Mouse (Mus musculus) lung, embryonic 15.5 days (tissue): ENCODE measurements at regions not wholly inside any gene's neighbourhood (a gene's known extent, or its start where the extent isn't known, plus 50 kb on each side); places are given as distances from the start of the nearest gene placed in this dataset.

Experiments
- ATAC-seq: fragments of 200-750 bp; cut with Nextera tagmentation; 2 replicates; pipeline ENCODE4 v1.8.0; 2017; ENCODE audit warnings: moderate number of reproducible peaks, borderline replicate concordance; ENCODE audit not compliant: low FRiP score, low TSS enrichment; ENCODE audit errors: extremely low read depth
- H3K27ac ChIP-seq: fragments of 300-500 bp; sonication (generic); 2 replicates; pipeline ENCODE4 v1.5.1; 2015; ENCODE audit warnings: moderate library complexity, mild to moderate bottlenecking, inconsistent platforms
- H3K27me3 ChIP-seq: fragments of 300-500 bp; sonication (generic); 2 replicates; pipeline ENCODE4 v1.6.1; 2015; ENCODE audit warnings: inconsistent platforms
- H3K36me3 ChIP-seq: fragments of 300-500 bp; sonication (generic); 2 replicates; pipeline ENCODE4 v1.6.1; 2015; ENCODE audit warnings: inconsistent platforms
- H3K4me1 ChIP-seq: fragments of 300-500 bp; sonication (generic); 2 replicates; pipeline ENCODE4 v1.6.1; 2015; ENCODE audit warnings: inconsistent platforms
- H3K4me2 ChIP-seq: fragments of 300-500 bp; sonication (generic); 2 replicates; pipeline ENCODE4 v1.6.1; 2015; ENCODE audit warnings: inconsistent platforms, mild to moderate bottlenecking, moderate library complexity
- H3K4me3 ChIP-seq: fragments of 300-500 bp; sonication (generic); 2 replicates; pipeline ENCODE4 v1.5.1; 2015; ENCODE audit warnings: mild to moderate bottlenecking, inconsistent platforms
- H3K9ac ChIP-seq: fragments of 300-500 bp; sonication (generic); 2 replicates; pipeline ENCODE4 v1.6.1; 2015; ENCODE audit warnings: inconsistent platforms
- H3K9me3 ChIP-seq: fragments of 300-500 bp; sonication (generic); 2 replicates; pipeline ENCODE4 v1.6.1; 2016; ENCODE audit warnings: inconsistent platforms
- WGBS: fragments of 180-500 bp; shearing (Covaris S2); methylation state at CpG from one replicate; pipeline ENCODE4 v1.1.7; 2015; 5-methylcytosine and 5-hydroxymethylcytosine counted together

DNA sequence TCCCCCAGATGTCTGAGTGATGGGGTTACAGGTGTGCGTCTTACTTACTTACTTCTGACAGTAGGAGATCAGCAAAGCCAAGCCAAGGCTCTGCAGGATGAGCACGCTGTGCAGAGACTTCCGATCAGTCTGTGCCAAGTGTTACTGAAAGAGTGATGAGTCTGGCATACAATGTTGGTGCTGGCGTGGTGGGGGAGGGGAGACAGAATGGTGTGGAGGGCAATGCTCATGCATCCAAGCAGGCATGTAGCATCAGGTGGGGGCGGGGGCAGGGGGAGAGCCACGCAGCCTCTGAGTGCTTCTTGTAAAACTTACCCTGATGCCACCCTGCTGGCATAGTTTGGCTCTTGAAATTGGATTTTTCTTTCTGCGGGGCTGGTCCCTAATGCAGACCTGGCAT lies 315.8 kb downstream of the Adra2a start:
- Histone ChIP-seq H3K9ac (no peak overlapping the region), H3K4me1 (no peaks in the 10 kb centered on the region), H3K36me3 (no peaks in the 10 kb centered on the region), H3K27me3 (no peaks in the 10 kb centered on the region), H3K4me3 (no peak overlapping the region), H3K27ac (no peak overlapping the region), H3K9me3 (no peaks in the 10 kb centered on the region), H3K4me2 (no peak overlapping the region)
- 80% methylated on average over 7 of the region's 7 CpGs for WGBS
- no peak for ATAC-seq

DNA sequence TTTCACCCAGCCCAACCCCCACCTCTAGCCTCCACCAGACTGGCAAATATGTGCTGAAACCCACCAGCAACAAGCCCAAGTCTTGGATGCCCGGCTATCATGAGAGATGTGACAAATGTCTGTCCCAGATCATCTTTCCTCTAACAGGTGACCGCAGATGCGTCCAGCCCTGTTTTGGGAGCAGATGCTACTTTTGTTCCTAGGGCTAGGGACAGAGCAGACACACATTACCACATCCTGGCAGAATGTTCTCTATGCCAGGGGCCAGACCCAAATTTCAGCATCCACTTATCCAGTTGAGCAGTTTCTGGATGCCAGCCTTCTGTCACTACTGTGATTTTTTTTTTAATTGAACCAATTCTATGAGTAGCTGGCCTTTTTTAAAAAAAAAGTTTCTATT lies 316.7 kb downstream of the Adra2a start:
- Histone ChIP-seq H3K4me1 (no peaks in the 10 kb centered on the region), H3K27ac (no peak overlapping the region), H3K9me3 (no peaks in the 10 kb centered on the region), H3K4me3 (no peak overlapping the region), H3K36me3 (no peaks in the 10 kb centered on the region), H3K9ac (no peak overlapping the region), H3K4me2 (no peak overlapping the region), H3K27me3 (no peaks in the 10 kb centered on the region)
- ATAC-seq, result no peak
- WGBS, result 82% methylated on average over 3 of the region's 3 CpGs

DNA sequence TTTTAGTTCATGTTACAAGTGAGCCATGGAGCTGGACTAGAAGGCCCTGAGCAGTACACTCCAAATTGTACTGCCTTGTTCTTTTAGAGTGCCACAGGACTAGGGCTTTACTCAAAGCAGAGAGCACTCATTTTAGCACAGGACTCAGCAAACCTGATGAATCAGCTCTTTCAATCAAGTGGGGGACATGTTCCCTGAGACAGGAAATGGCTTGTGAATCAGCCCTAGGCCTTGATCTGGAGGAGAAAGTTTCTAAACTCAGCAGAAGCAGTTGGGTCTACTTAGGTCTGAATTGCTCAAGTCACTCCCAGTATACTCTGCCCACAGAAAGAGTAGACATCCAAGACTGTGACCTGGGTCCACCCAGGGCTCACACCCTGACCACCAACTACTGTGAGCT lies 341.1 kb downstream of the Adra2a start:
- no peak for ATAC-seq
- no peaks in the 10 kb centered on the region for H3K9me3 ChIP-seq
- H3K9ac ChIP-seq, result no peak overlapping the region
- H3K27ac ChIP-seq, result no peak overlapping the region
- no peaks in the 10 kb centered on the region for H3K4me1 ChIP-seq
- H3K36me3 ChIP-seq, result no peaks in the 10 kb centered on the region
- H3K4me3 ChIP-seq, result no peak overlapping the region
- no peak overlapping the region for H3K4me2 ChIP-seq
- H3K27me3 ChIP-seq, result no peaks in the 10 kb centered on the region

DNA sequence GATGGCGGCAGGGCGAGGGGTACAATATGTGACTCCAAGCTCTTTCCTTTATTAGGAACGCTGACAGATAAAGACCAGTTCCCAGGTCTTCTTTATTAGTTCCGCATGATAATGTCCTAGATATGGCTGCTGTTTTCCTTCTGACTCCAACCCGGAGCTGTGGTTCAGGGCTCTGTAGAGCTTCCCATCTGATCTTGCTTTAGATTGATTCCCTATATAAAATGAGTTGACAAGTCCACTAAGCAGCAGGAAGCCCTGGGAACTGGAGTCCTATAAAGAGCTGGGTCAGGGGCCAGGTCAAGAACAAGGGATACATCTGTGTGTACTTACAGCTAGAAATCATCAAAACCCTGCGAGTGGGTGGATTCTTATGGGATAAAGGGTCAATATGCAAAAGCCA lies 347.5 kb downstream of the Adra2a start:
- ATAC-seq, result no peak
- H3K4me3 ChIP-seq, result no peak overlapping the region
- H3K36me3 ChIP-seq, result no peaks in the 10 kb centered on the region
- no peak overlapping the region for H3K9ac ChIP-seq
- no peaks in the 10 kb centered on the region for H3K27me3 ChIP-seq
- 76% methylated on average over 6 of the region's 6 CpGs for WGBS
- no peak overlapping the region for H3K27ac ChIP-seq
- H3K9me3 ChIP-seq, result no peaks in the 10 kb centered on the region
- H3K4me2 ChIP-seq, result no peak overlapping the region
- H3K4me1 ChIP-seq, result no peaks in the 10 kb centered on the region

DNA sequence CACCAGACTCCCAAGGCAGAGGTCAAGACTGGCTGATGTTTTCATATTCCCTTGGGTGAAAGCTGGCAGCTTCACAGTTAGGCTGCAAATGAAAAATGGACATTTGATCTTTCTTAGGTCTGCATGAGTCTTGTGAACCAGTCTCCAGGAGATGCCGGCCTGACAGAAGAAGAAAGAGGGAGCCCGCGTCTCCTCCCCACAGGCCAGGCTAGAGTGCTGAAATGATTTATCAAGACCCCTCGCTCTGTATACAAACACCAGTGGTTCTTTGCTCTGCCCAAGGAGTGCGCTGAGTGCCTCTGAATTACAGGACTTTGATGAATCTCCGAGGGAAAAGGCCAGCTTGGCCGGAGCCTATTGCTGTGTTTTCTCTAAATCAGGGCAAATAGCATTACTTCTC lies 355.7 kb downstream of the Adra2a start:
- H3K9ac ChIP-seq, result no peak overlapping the region
- no peak for ATAC-seq
- H3K4me3 ChIP-seq, result no peak overlapping the region
- no peaks in the 10 kb centered on the region for H3K4me1 ChIP-seq
- no peak overlapping the region for H3K4me2 ChIP-seq
- H3K9me3 ChIP-seq, result no peaks in the 10 kb centered on the region
- no peaks in the 10 kb centered on the region for H3K36me3 ChIP-seq
- no peaks in the 10 kb centered on the region for H3K27me3 ChIP-seq
- no peak overlapping the region for H3K27ac ChIP-seq
- 18% methylated on average over 7 of the region's 7 CpGs for WGBS

DNA sequence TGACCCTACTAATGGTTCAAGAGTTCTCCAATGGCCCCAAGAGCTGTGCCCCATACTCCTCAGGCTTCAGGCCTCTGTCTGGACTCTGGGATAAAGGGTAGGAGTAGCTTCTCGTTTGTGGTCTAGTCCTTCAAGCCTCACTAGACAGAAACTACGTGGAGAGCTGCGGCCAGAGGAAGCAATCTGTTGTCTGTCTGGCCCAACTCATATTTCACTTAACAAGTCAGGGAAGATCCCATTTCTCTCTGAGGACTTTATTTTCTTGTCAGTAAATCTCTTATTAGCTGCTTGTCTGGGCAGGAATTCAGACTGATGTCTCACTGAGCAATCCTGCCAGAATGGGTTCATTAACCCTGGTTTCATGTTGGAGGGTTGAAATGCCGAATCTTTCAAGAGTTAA lies 364.0 kb downstream of the Adra2a start:
- Histone ChIP-seq H3K9ac (no peak overlapping the region), H3K4me1 (no peaks in the 10 kb centered on the region), H3K4me2 (no peak overlapping the region), H3K27ac (no peak overlapping the region), H3K9me3 (no peaks in the 10 kb centered on the region), H3K27me3 (no peaks in the 10 kb centered on the region), H3K4me3 (no peak overlapping the region), H3K36me3 (no peaks in the 10 kb centered on the region)
- no peak for ATAC-seq
- WGBS, result 50% methylated on average over 4 of the region's 4 CpGs

DNA sequence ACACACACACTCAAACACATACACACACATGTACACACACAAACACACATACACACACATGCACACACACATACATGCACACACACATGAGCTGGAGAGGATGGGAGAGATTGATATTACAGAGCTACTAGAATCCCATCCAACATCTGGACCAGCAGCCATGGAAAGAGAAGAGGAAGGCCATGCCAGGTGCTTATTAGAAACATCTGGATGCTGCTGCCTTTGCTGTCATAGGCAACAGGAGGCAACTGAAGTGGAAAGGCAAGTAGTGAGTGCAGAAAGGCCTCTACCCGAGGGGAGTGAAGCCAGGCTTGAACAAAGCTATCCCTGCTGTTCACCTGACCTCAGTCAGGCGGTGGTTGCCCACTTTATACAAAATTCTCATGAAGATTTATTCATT lies 385.1 kb downstream of the Adra2a start:
- 43% methylated on average over 2 of the region's 2 CpGs for WGBS
- H3K36me3 ChIP-seq, result no peaks in the 10 kb centered on the region
- H3K9ac ChIP-seq, result no peak overlapping the region
- H3K27me3 ChIP-seq, result no peaks in the 10 kb centered on the region
- no peak overlapping the region for H3K27ac ChIP-seq
- no peaks in the 10 kb centered on the region for H3K4me1 ChIP-seq
- no peak for ATAC-seq
- H3K9me3 ChIP-seq, result no peaks in the 10 kb centered on the region
- no peak overlapping the region for H3K4me3 ChIP-seq
- H3K4me2 ChIP-seq, result no peak overlapping the region

DNA sequence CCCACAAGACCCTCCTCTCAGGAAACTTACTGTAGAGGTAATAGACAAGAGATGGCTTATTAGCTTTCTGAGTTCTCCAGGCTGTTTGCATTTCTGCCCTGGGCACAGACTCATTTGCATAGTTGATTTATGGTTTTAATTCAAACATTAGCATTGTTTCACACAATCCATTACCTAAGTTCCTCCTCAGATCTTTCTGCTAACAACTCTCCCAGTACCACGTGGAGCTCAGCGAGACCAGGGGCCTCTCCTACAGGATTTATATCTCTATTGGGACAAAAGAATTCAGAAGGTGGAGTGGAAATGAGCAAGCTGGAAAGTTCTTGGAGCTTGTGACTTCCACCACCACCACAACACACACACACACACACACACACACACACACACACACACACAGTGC lies 396.8 kb downstream of the Adra2a start:
- Histone ChIP-seq H3K4me3 (no peak overlapping the region), H3K36me3 (no peaks in the 10 kb centered on the region), H3K9me3 (no peaks in the 10 kb centered on the region), H3K27ac (no peak overlapping the region), H3K27me3 (no peaks in the 10 kb centered on the region), H3K4me1 (no peaks in the 10 kb centered on the region), H3K9ac (no peak overlapping the region), H3K4me2 (no peak overlapping the region)
- WGBS, result 30% methylated on average over 2 of the region's 2 CpGs
- no peak for ATAC-seq

DNA sequence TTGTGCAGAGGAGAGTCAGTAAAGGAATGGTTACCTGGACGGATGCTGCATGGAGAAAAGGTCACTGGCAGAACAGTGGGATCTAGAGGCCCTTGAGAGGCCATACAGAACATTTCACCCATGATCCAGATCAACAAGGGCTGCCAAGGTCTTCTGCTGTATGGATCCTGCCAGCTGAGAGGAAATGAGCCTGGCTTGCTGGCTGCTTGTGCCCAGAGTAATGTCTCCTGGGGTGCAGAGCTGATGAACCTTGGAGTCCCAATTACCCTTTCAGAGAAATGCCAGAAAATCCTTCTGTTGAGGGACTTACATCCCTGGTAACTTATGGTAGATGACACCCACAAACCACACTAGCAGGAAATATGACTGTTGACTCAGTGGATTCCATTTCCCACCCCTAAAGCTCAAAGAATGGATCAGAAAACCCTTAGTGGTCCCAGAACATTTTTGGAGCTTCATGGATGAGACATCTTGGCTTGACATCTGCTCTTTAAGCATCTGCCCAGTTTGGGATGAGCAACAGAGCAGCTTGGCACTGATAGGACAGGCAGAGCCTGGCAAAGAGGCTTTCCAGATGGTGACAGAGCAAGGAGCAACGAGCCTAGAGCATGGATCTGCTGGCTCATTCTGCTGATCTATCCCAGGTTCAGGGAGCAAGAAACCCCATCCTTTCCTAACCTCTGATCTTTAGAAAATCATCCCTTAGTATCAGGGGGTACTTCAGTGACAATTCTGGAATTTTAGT lies 416.6 kb downstream of the Adra2a start:
- no peaks in the 10 kb centered on the region for H3K4me1 ChIP-seq
- no peak for ATAC-seq
- no peak overlapping the region for H3K27ac ChIP-seq
- H3K36me3 ChIP-seq, result no peaks in the 10 kb centered on the region
- no peak overlapping the region for H3K4me3 ChIP-seq
- no peaks in the 10 kb centered on the region for H3K9me3 ChIP-seq
- no peaks in the 10 kb centered on the region for H3K27me3 ChIP-seq
- WGBS, result 52% methylated on average over 2 of the region's 2 CpGs
- H3K4me2 ChIP-seq, result no peak overlapping the region
- H3K9ac ChIP-seq, result no peak overlapping the region

DNA sequence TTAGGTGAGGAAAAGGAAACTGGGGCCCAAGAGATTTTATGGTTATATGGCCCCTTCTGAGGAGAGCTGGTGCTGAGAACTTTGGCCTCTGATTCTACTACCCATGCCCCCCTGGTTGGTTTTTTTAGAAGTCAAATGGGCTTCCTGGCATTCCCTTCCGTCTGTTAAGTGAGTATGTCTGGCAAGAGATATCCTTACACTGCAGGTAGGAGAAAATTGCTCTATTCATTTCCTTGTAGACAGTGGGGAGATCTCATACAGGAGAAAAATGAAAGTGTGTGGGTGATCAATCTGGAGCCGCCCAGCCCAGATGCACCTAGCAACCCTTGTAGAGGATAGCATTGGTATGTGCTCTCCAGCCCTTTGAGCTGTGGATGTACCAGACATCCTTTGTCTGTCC lies 418.5 kb downstream of the Adra2a start:
- H3K4me2 ChIP-seq, result no peak overlapping the region
- H3K4me1 ChIP-seq, result no peaks in the 10 kb centered on the region
- no peak for ATAC-seq
- H3K9ac ChIP-seq, result no peak overlapping the region
- no peak overlapping the region for H3K4me3 ChIP-seq
- H3K27ac ChIP-seq, result no peak overlapping the region
- 83% methylated on average over 2 of the region's 2 CpGs for WGBS
- H3K27me3 ChIP-seq, result no peaks in the 10 kb centered on the region
- H3K9me3 ChIP-seq, result no peaks in the 10 kb centered on the region
- no peaks in the 10 kb centered on the region for H3K36me3 ChIP-seq

DNA sequence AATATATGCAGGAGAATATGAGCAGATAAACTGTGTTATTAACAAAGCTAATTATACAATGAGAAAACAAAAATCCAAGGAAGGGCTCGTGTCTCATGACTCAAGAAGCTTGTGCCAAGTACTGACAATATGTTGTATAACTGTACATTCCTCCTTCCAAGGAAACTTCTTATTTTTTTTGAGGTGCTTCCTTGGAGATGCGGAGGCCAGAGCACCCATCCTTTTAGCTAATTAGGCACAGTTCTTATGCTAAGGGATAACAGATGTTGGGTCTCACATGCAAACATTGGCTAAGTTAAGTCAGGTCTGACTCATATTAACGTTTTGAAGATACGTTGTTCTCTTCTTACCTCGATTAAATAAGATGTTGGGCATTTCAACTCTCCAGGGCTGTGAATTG lies 426.1 kb downstream of the Adra2a start:
- no peak overlapping the region for H3K9ac ChIP-seq
- no peak for ATAC-seq
- no peak overlapping the region for H3K4me3 ChIP-seq
- no peaks in the 10 kb centered on the region for H3K27me3 ChIP-seq
- WGBS, result 75% methylated on average over 5 of the region's 5 CpGs
- H3K9me3 ChIP-seq, result no peaks in the 10 kb centered on the region
- no peak overlapping the region for H3K4me2 ChIP-seq
- no peaks in the 10 kb centered on the region for H3K4me1 ChIP-seq
- H3K27ac ChIP-seq, result no peak overlapping the region
- H3K36me3 ChIP-seq, result no peaks in the 10 kb centered on the region

DNA sequence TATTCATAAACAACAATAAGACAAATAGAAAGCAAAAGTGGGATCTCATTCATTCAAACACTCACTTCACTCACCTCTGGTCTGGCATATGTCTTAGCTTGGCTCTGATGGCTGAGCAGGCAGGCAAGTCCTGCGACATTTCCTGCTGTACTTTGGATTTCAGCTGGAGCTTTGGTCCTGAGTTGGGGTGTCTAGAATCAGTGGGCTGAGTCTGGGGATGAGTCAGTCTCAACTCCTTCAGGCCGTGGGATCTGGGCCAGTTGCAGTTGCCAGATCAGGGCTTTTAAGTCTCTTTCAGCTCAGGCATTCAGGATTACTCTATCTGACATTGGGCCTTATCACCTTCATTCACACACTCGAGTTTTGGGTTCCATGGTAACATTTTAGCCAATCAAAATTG lies 454.1 kb downstream of the Adra2a start:
- H3K27ac ChIP-seq, result no peak overlapping the region
- H3K9me3 ChIP-seq, result no peaks in the 10 kb centered on the region
- H3K4me2 ChIP-seq, result no peak overlapping the region
- no peak overlapping the region for H3K4me3 ChIP-seq
- no peak overlapping the region for H3K9ac ChIP-seq
- no peak for ATAC-seq
- H3K4me1 ChIP-seq, result no peaks in the 10 kb centered on the region
- H3K36me3 ChIP-seq, result no peaks in the 10 kb centered on the region
- 46% methylated on average over 3 of the region's 3 CpGs for WGBS
- no peaks in the 10 kb centered on the region for H3K27me3 ChIP-seq

DNA sequence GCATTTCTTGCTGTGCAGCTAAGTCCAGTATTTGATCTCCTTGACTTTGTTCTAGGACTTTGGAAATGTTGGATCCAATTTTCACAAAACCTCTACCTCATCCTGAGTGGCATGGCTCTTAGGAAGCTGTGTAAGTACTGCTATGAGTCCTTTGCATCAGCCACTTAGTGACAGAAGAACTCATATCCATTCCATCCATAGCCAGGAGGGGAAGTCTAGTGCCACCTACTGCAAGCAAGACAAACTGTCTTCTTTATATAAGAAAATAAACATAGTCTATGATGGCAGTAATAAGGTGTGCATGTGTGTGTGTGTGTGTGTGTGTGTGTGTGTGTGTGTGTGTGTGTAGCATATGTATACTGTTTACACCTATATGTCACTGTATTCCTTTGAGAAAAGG lies 489.9 kb downstream of the Adra2a start:
- Histone ChIP-seq H3K36me3 (no peaks in the 10 kb centered on the region), H3K4me2 (no peak overlapping the region), H3K9ac (no peak overlapping the region), H3K27ac (no peak overlapping the region), H3K4me1 (no peaks in the 10 kb centered on the region), H3K27me3 (no peaks in the 10 kb centered on the region), H3K4me3 (no peak overlapping the region), H3K9me3 (no peaks in the 10 kb centered on the region)
- no peak for ATAC-seq
